Mouse (Mus musculus) forebrain, embryonic 13.5 days (tissue): ENCODE data around the gene Gm20388. TPM values are rescaled to one million over a fixed set of nuclear protein-coding genes. Genes with fewer than 3 reads are reported as not detected.
"Not testable (repeated sequence)": the region's sequence is repeated elsewhere in the genome, so short reads cannot be mapped to it uniquely, and the experiment has no call there.

Experiments used
- ATAC-seq: fragments of 200-750 bp; cut with Nextera tagmentation; 2 replicates; pipeline ENCODE4 v1.8.0; 2017
- H3K27ac ChIP-seq: fragments of 300-500 bp; sonication (generic); 2 replicates; pipeline ENCODE4 v1.5.1; 2015; ENCODE audit warnings: inconsistent platforms, mild to moderate bottlenecking, moderate library complexity
- H3K27me3 ChIP-seq: fragments of 300-500 bp; sonication (generic); 2 replicates; pipeline ENCODE4 v1.6.1; 2015; ENCODE audit warnings: mild to moderate bottlenecking, inconsistent platforms
- H3K36me3 ChIP-seq: fragments of 300-500 bp; sonication (generic); 2 replicates; pipeline ENCODE4 v1.6.1; 2015; ENCODE audit warnings: mild to moderate bottlenecking, inconsistent platforms; ENCODE audit not compliant: poor library complexity, severe bottlenecking
- H3K4me1 ChIP-seq: fragments of 300-500 bp; sonication (generic); 2 replicates; pipeline ENCODE4 v1.6.1; 2015; ENCODE audit warnings: inconsistent platforms
- H3K4me2 ChIP-seq: fragments of 300-500 bp; sonication (generic); 2 replicates; pipeline ENCODE4 v1.6.1; 2015; ENCODE audit warnings: inconsistent platforms, mild to moderate bottlenecking, moderate library complexity
- H3K4me3 ChIP-seq: fragments of 300-500 bp; sonication (generic); 2 replicates; pipeline ENCODE4 v1.5.1; 2015; ENCODE audit warnings: mild to moderate bottlenecking, inconsistent platforms
- H3K9ac ChIP-seq: fragments of 300-500 bp; sonication (generic); 2 replicates; pipeline ENCODE4 v1.6.1; 2015; ENCODE audit warnings: mild to moderate bottlenecking, inconsistent platforms
- H3K9me3 ChIP-seq: fragments of 300-500 bp; sonication (generic); replicated peaks from 2 replicates; pipeline ENCODE4 v1.6.1; 2016; ENCODE audit warnings: inconsistent platforms
- WGBS: fragments of 180-500 bp; shearing (Covaris S2); methylation state at CpG from one replicate; pipeline ENCODE4 v1.1.7; 2015; 5-methylcytosine and 5-hydroxymethylcytosine counted together
- polyA plus RNA-seq: library from polyadenylated mRNA; unstranded; fragments of >200 nt; fragmentation: Nextera tagmentation; extraction: Ambion mirVana; gene quantifications from 2 replicates; pipeline ENCODE4 v1.2.1, GENCODE M21; 2015

The Gm20388 gene
- polyA plus RNA-seq, 1 experiment from 2014 or later: 5.6 TPM

DNA sequence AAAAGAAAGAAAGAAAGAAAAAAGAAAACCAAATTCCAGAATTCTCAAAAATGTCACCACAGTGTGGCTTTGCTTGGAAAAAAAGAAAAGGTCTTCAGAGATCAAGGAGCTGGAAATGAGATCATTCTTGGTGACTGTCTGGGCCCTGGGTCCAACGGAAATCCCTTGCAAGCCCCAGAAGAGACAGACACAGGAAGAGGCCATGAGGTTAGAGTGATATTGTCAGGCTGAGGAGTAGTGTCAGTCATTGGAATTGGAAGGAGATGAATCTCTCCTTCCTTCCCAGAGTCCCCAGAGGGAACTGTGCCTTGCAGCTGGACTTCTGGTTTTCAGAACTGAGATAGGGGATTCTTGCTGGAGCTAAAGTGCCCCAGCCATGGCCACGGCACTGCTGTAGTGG, 788.9 kb downstream of the Gm20388 start:
- ATAC-seq: no peak
- Histone ChIP-seq H3K27me3 (no peaks in the 10 kb centered on the region), H3K27ac (no peak overlapping the region), H3K4me1 (peaks cover 4% of the 10 kb centered on the region; the same call in 1 of the 2 replicates), H3K9me3 (no peaks in the 10 kb centered on the region), H3K9ac (no peak overlapping the region), H3K4me2 (no peak overlapping the region), H3K36me3 (no peaks in the 10 kb centered on the region), H3K4me3 (no peak overlapping the region)
- WGBS: 71% methylated on average over 2 of the region's 2 CpGs

DNA sequence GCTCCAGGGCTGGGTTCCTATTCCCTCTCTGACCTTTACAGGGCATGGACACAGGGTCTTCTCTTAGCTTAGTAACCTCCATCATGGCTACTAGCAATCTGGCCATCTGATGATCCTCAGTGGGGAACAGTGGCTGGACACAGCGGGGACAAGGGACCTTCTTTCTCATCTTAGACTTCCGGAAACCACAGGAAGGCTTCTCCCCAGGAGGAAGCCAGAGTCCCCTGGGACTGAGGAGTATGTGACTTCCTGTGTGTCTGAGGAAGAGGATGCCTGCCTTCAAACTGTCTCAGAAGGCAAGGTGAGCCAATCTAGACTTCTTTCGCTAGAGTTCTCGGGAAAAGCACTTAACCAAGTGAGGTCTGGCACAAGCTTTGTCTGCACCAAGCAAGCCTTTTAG, 789.4 kb downstream of the Gm20388 start:
- no peak overlapping the region for H3K4me2 ChIP-seq
- no peaks in the 10 kb centered on the region for H3K9me3 ChIP-seq
- no peak overlapping the region for H3K4me3 ChIP-seq
- H3K9ac ChIP-seq: no peak overlapping the region
- no peaks in the 10 kb centered on the region for H3K27me3 ChIP-seq
- ATAC-seq: no peak
- no peaks in the 10 kb centered on the region for H3K36me3 ChIP-seq
- peaks cover 4% of the 10 kb centered on the region; the same call in 1 of the 2 replicates for H3K4me1 ChIP-seq
- WGBS: 89% methylated on average over 4 of the region's 4 CpGs
- H3K27ac ChIP-seq: no peak overlapping the region

DNA sequence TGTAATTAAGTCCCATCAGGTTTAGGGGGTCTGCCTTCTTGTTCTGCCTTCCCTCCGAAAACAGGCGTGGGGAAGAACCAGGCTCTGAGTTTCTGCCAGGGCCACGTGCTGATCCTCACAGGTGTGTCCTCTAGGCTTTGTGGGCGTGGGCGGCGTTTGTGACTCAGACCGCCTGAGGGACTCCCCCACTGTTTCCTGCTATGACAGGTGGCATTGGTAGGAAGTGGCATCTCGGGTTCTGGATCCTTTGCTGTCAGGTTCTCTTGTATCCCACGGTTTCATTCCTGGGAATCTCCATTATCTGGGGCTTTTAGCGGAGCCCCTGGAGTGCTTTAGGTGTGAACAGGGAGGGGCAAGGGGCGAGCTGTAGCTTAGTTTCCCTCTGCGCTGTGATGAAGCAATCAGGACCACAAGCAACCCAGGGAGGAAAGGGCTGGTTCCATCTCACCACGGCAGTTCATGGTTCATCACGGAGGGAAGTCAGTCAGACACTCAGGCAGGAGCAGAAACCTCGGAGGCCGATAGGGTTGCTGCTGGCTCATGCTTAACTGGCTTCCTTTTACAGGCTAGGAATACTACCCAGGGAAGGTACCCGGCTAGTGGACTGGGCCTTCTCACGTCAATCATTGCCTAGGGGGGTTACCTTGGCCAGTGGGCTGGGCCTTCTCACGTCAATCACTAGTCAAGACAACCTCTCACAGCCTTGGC, 791.3 kb downstream of the Gm20388 start:
- no peaks in the 10 kb centered on the region for H3K36me3 ChIP-seq
- no peak overlapping the region for H3K9ac ChIP-seq
- no peaks in the 10 kb centered on the region for H3K9me3 ChIP-seq
- H3K27me3 ChIP-seq: no peaks in the 10 kb centered on the region
- H3K27ac ChIP-seq: no peak overlapping the region
- 71% methylated on average over 19 of the region's 19 CpGs for WGBS
- H3K4me1 ChIP-seq: peaks cover 3% of the 10 kb centered on the region; the same call in 1 of the 2 replicates
- no peak overlapping the region for H3K4me3 ChIP-seq
- H3K4me2 ChIP-seq: no peak overlapping the region
- no peak for ATAC-seq

DNA sequence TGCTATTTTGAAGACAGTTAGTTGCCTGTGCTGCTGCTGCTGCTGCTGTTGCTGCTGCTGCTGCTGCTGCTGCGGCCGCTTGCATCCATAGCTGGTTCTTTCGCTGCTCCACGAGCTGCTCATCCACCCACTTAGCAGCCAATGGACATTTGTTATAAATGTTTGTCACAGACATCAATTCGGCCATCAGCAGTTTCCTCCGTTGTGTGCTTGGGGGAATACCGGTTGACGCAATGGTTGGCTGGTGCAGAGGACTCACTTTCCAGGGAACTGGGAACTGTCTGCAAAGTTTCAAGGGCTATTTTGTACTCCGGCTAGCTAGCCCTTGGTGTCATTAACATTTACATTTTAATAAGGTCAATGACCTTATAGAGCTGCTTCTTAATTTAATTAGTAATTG, 793.6 kb downstream of the Gm20388 start:
- no peak overlapping the region for H3K9ac ChIP-seq
- H3K4me1 ChIP-seq: no peaks in the 10 kb centered on the region
- ATAC-seq: no peak
- no peaks in the 10 kb centered on the region for H3K27me3 ChIP-seq
- WGBS: 81% methylated on average over 9 of the region's 9 CpGs
- no peaks in the 10 kb centered on the region for H3K9me3 ChIP-seq
- H3K4me3 ChIP-seq: no peak overlapping the region
- H3K4me2 ChIP-seq: no peak overlapping the region
- no peak overlapping the region for H3K27ac ChIP-seq
- H3K36me3 ChIP-seq: no peaks in the 10 kb centered on the region

DNA sequence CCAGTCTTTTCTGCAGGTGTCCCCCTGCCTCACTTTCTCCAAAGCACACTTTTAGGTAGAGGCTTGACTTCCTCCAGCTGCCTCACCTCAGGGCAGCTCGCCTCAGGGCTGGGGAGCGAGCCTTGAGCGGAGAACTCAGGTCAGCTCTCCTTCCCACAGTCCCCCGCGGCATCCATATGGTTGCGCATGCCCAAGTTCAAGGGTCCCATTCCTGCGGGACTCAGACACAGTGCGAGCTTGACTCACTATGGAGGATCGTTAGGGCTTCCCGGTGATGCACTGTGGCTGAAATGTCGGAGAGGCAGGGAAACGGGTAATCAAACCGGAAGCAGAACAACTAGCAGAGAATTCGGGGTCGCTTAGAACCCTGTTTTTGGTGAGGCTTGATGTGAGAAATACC, 794.5 kb downstream of the Gm20388 start:
- Histone ChIP-seq H3K36me3 (no peaks in the 10 kb centered on the region), H3K4me3 (no peak overlapping the region), H3K9ac (no peak overlapping the region), H3K4me1 (no peaks in the 10 kb centered on the region), H3K27me3 (no peaks in the 10 kb centered on the region), H3K9me3 (no peaks in the 10 kb centered on the region), H3K4me2 (no peak overlapping the region), H3K27ac (no peak overlapping the region)
- WGBS: 87% methylated on average over 15 of the region's 15 CpGs
- no peak for ATAC-seq

DNA sequence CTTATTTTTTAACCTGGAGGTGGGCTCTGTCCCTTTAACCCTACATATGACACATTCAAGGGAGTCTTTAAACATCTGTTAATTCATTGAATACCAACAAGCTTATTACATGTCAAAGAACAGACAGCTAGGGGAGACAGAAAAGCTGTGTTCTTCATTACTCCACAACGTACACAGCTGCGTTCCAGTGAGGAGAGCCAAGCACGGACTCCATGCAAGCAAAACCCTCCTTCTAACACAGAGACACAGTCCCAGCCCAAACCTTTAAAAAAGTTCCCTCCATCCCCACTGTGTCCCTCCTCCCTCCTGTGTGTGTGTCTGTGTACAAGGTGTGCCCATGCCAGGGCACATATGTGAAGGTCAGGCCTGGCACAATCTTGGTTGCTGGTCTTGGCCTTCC, 795.6 kb downstream of the Gm20388 start:
- Histone ChIP-seq H3K27me3 (no peaks in the 10 kb centered on the region), H3K9me3 (no peaks in the 10 kb centered on the region), H3K36me3 (no peaks in the 10 kb centered on the region), H3K4me3 (no peak overlapping the region), H3K4me1 (no peaks in the 10 kb centered on the region), H3K9ac (no peak overlapping the region), H3K4me2 (no peak overlapping the region), H3K27ac (no peak overlapping the region)
- WGBS: 78% methylated on average over 3 of the region's 3 CpGs
- no peak for ATAC-seq

DNA sequence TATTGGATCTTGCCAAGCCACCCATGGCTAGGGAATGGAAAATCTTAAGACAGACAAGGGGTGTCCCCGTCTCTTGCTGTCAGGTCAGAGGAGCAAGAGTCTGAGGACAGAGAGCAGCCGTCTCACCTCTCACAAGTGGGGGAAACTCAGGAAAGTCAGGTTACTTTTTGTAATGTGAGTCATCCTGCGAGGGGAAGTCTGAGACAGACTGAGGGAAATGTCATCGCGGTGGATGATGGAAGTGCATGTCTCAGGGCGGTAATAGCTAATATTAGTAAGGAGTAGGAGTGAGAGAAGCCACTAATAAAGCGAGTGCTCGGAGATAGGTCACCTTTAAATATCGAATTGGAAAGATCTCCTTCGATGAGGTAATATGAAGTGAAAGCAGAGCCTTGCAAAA, 798.5 kb downstream of the Gm20388 start:
- Histone ChIP-seq H3K9me3 (no peaks in the 10 kb centered on the region), H3K9ac (no peak overlapping the region), H3K4me1 (no peaks in the 10 kb centered on the region), H3K27ac (no peak overlapping the region), H3K4me3 (no peak overlapping the region), H3K36me3 (no peaks in the 10 kb centered on the region), H3K4me2 (no peak overlapping the region), H3K27me3 (no peaks in the 10 kb centered on the region)
- 93% methylated on average over 10 of the region's 10 CpGs for WGBS
- no peak for ATAC-seq

DNA sequence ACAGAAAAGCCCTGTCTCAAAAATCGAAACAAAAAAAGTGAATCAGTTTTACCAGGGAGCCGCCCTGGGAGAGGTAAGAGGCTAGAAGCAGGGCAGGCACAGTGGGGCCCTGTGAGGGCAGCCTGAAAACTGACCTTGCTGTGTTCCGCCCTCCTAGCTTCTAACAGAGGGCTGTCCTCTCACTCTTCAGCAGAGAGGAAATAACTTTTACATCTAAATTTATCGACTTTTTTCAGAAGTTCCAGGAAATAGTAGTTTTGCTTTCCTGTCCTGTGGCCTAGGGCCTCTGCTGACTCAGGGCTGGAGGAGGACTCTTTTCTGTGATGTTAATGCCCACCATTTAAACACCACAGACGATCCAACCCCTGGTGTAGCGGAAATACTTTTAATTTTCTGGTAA, 804.6 kb downstream of the Gm20388 start:
- no peak overlapping the region for H3K4me2 ChIP-seq
- no peaks in the 10 kb centered on the region for H3K4me1 ChIP-seq
- no peak for ATAC-seq
- 86% methylated on average over 6 of the region's 6 CpGs for WGBS
- no peaks in the 10 kb centered on the region for H3K27me3 ChIP-seq
- H3K9me3 ChIP-seq: no peaks in the 10 kb centered on the region
- no peak overlapping the region for H3K27ac ChIP-seq
- no peak overlapping the region for H3K9ac ChIP-seq
- no peak overlapping the region for H3K4me3 ChIP-seq
- no peaks in the 10 kb centered on the region for H3K36me3 ChIP-seq

DNA sequence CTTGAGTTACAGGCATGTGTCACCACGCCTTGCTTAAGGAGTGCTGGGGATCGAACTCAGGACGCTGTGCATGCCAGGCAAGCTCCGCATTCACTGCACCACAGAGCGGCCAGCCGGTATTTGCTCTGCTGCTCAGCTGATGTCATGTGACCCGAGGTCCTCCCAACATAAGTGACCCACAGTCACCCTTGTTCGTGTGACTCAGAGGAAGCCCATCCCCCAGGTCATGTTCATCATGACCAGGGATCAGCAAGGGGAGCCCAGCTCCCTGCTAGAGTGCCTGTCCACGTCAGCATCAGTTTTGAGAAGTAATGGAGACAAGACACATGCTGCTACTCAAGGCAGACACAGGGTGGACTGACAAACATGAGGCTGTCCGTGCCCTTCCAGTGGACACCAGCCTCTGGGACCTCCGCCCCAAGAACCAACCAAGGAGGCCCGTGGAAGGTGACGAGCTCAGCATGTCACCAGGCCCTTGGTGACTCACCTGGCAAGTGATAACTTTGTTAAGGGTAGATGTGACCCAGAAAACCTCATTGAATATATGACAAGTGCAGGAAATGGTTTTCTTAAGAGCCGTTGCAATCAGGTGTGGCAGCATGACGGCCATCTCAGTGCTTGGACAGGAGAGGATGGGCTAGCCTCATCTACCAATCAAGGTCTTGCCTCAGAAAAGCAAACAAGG, 805.5 kb downstream of the Gm20388 start:
- WGBS: 84% methylated on average over 15 of the region's 15 CpGs
- Histone ChIP-seq H3K9ac (no peak overlapping the region), H3K4me3 (no peak overlapping the region), H3K27ac (no peak overlapping the region), H3K36me3 (no peaks in the 10 kb centered on the region), H3K27me3 (no peaks in the 10 kb centered on the region), H3K4me1 (no peaks in the 10 kb centered on the region), H3K9me3 (no peaks in the 10 kb centered on the region), H3K4me2 (no peak overlapping the region)
- ATAC-seq: no peak

DNA sequence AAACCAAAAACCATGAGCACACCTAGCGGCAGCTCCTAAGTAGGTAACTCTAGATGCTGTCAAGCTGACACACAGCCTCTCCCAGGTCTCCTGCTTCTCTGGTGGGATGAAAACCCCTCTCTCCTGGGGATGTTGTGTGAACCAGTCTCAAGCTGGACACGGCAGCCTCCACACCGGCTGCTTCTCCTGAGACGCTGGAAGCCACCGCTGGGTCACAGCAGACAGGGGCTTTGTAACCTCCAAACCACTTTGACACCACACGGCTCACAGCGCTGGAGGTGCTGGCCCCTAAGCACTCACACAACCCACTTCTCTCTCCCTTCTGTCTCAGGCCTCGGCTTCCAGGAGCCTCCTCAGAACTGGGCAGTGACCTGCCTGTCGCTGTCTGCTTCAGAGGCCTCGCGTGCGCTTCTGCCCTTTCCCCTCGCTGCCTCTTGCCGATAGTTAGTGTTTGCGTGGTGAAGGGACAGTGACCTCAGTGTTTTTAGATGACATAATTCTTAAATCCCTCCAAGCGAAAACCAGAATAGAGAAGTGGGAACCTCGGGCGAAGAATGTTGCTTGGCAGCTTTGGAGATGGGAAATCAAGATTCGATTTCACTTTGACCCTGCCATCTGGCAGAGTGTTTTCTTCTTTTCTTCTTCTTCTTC, 809.1 kb downstream of the Gm20388 start:
- Histone ChIP-seq H3K9ac (no peak overlapping the region), H3K36me3 (no peaks in the 10 kb centered on the region), H3K4me1 (no peaks in the 10 kb centered on the region), H3K27ac (no peak overlapping the region), H3K4me3 (no peak overlapping the region), H3K9me3 (0 out of 2 replicates have a peak, but pooled peaks cover 2% of the 10 kb centered on the region), H3K4me2 (no peak overlapping the region), H3K27me3 (no peaks in the 10 kb centered on the region)
- 76% methylated on average over 19 of the region's 19 CpGs for WGBS
- ATAC-seq: no peak

DNA sequence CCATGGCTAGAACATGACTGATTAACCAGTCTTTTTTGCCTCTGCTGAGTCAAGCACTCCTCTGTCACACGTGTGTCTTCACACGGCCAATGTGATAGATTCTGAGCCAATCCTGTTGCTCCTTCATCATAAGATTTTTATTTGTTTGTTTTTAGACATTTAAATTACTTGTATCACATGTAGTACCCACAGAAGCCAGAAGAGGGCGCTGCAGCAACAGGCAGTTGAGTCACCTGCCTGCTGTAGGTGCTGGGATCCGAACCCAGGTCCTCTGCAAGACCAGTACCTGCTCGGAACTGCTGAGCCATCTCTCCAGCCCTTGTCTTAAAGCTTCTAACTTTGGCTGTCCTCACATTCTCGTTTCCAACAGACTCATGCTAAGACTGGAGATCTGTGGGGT, 812.4 kb downstream of the Gm20388 start:
- H3K9ac ChIP-seq: no peak overlapping the region
- no peak overlapping the region for H3K4me3 ChIP-seq
- H3K9me3 ChIP-seq: 0 out of 2 replicates have a peak, but pooled peaks cover 2% of the 10 kb centered on the region
- H3K4me1 ChIP-seq: no peaks in the 10 kb centered on the region
- no peak overlapping the region for H3K4me2 ChIP-seq
- no peak overlapping the region for H3K27ac ChIP-seq
- H3K27me3 ChIP-seq: no peaks in the 10 kb centered on the region; the same call in 1 of the 2 replicates
- 71% methylated on average over 6 of the region's 6 CpGs for WGBS
- no peak for ATAC-seq
- no peaks in the 10 kb centered on the region for H3K36me3 ChIP-seq

DNA sequence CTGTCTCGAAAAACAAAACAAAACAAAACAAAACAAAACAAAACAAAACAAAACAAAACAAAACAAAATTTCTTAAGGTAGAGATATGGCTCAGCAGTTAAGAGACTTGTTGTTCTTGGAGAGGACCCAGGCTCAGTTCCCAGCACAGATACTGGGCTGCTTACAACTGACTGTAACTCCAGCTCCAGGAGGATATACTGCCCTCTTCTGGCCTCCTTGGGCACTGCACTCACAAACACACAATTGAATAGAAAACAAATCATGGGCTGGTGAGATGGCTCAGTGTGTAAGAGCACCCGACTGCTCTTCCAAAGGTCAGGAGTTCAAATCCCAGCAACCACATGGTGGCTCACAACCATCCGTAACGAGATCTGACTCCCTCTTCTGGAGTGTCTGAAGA, 813.5 kb downstream of the Gm20388 start:
- H3K9ac ChIP-seq, H3K4me1 ChIP-seq, ATAC-seq, H3K4me2 ChIP-seq, H3K36me3 ChIP-seq, H3K27me3 ChIP-seq, H3K4me3 ChIP-seq, H3K9me3 ChIP-seq, H3K27ac ChIP-seq: not testable (repeated sequence)
- 90% methylated on average over 4 of the region's 4 CpGs for WGBS
